Mouse (Mus musculus) heart, postnatal 36 days (tissue): ENCODE data around the gene Gm43191. TPM values are rescaled to one million over a fixed set of nuclear protein-coding genes. Genes with fewer than 3 reads are reported as not detected.
"Not testable (repeated sequence)": the region's sequence is repeated elsewhere in the genome, so short reads cannot be mapped to it uniquely, and the experiment has no call there.

ENCODE experiments used
- DNase-seq, 2 experiments: peaks; one replicate each; pipeline ENCODE4 v3.0.0; 2021 to 2022
- intact Hi-C: fragments of 180-260 bp; cut with DNase I; formaldehyde crosslinking; loops from one replicate; pipeline ENCODE4 v1.15.1; 2025
- total RNA-seq, 2 experiments: library from RNA; stranded (reverse); gene quantifications; 2 replicates each; pipeline ENCODE4 v1.2.3; 2021

Gm43191 gene
- total RNA-seq, 2 experiments from 2014 or later = not detected

DNA sequence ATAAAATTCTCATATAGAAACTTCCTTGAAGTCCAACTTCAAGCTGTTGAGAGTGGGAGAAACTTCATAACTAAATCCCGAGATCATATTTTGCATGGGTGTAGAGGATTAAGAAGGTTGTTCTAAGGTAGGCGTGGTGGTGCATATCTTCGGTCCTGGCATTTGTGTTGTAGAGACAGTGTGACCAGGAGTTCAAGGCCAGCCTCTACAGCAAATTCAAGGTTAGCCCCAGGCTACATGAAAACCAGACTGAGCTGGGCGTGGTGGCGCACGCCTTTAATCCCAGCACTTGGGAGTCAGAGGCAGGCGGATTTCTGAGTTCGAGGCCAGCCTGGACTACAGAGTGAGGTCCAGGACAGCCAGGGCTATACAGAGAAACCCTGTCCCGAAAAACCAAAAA, 16.8 kb downstream of the Gm43191 start:
- intact Hi-C loops = loop anchor here (5.0 kb wide), 3 partner anchors 152 to 657 kb away; partner anchors contain the start of genes Cdc14a, Dbt, Extl2 and Slc30a7

DNA sequence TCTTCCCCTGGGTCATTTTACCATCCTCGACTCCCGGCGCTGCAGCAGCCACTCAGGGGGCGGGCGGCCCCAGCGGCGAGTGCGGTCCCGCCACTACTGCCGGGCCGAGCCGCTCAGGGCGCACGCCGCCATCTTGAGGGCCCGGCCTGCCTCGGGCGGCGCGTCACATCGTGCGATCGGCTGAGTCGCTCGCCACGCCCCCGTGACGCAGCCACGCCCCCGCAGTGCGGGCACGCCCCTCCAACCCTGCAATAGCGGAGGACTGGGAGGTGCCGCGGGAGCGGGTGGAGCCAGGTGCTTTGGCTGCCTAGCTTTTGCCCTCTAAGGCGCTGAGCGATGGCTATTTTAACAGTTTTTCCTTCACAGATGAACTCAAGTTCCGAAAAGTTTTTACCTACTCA, 18.6 kb downstream of the Gm43191 start, which contains the start of gene Mfsd14a:
Gene Mfsd14a (minus strand): TSS at position 215 of the 401 bp plus-strand sequence.
- intact Hi-C loops = loop anchor here (1.0 to 5.0 kb wide), 5 partner anchors 50 to 655 kb away; partner anchors contain the start of genes Cdc14a, Dbt, Extl2 and Slc30a7
- DNase-seq = peak; percentile 100

More for the DNA sequence above, 16.8 kb downstream of the Gm43191 start:
- not testable (repeated sequence) for DNase-seq

DNA sequence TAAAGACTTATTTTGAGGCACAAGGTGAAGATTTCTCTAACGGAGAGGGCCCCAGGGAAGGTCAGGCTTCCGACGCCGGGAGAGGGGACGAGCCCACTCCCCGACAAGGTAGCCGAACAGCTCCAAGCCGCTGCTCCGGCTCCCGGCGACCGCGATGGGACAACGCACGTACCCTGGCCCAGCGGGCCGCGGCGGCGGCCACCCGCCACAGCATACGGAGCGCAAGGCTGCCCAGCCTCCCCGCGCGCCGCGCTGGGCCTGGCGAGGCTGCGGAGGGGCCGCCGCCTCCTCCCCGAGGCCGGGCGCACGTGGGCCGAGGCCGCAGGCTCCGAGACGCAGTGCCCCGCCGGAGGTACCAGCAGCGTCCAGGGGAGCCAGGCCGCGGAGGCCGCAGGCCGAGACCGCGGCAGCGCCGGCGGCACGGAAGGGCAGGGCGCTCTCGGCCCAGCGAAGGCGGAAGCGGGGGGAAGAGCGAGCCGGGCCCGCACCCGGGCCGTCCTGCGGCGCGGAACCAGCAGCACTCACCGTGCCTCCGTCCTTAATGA, 19.1 kb downstream of the Gm43191 start:
- intact Hi-C loops = loop anchor here (1.0 to 5.0 kb wide), 5 partner anchors 51 to 655 kb away; partner anchors contain the start of genes Cdc14a, Dbt, Extl2 and Slc30a7
- no peak for DNase-seq

DNA sequence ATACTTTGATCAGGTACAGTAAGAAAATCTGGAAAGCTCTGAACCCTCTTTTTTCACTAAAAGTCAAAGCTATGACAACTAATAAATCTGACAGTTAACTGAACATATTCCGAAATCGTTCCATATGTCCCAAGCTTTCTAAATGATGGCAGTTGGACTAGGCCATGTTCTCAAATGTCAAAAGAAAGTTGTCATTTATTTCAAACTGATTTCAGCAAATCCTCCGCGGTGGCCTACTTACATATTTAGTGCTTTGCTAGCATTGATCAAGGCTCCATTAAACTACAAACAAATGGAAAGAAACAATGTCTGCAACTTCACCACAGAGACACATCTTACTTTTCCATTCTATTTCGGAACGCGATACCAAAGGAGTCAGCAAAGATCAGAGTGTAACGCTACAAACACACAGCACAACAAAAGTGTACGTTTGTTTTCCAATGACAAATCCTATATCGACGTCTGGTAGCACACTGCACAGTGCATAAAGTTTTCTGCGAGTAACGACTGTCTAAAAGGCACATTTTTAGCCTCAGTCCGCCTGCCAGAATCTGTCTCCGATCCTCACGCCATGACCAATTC, 19.7 kb downstream of the Gm43191 start:
- intact Hi-C loops = loop anchor here (5.0 kb wide), 3 partner anchors 149 to 654 kb away; partner anchors contain the start of genes Cdc14a, Dbt, Extl2 and Slc30a7
- no peak for DNase-seq

DNA sequence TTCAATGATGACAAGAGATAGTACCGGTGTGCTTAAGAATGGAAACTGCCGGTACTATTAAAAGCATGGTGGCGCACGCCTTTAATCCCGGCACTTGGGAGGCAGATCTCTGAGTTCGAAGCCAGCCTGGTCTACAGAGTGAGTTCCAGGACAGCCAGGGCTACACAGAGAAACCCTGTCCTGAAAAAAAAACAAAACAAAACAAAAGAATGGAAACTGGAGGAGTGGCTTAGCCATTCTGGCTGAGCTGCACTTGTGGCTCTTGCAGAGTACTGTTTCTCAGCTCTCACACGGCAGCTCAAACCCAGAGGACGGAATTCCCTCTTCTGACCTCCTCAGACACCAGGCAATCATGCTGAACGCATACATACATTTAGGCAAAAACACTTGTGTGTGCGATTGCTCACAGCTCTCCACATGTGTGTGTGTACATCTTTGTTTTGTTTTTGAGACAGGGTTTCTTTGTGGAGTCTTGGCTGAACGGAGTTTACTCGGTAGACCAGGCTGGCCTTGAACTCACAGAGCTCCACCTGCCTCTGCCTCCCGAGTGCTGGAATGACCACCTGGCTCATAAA, 21.1 kb downstream of the Gm43191 start:
- intact Hi-C loops = loop anchor here (5.0 kb wide), 3 partner anchors 148 to 653 kb away; partner anchors contain the start of genes Cdc14a, Dbt, Extl2 and Slc30a7
- DNase-seq = no peak

DNA sequence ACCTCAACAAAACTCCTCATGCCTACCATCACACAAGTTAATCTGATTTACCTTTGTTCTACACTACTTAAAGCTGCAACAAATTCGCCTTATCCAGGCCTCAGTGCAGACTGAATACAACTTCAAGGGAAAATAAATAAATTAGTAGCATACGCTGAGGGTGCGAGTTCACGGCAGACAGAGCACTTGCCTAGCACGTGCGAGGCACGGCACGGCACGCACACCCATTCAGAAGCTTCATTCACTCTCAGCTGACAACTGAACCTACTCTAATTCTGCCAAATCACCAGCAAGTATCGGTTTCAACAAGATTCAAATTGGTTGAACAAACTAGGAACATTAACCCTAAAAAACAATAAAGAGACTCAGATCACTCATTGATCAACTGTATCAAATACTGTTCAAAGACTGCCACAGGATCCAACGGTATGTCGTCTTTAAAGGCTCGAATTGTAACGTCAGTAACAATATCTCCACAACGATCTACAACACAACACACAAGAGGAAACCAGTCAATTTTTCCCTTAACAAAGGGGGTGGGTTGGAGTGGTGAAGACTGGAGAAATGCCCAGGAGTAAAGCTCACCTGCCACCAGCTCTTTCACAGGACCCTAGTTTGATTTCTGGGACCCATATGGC, 22.0 kb downstream of the Gm43191 start:
- intact Hi-C loops = no loop called here
- DNase-seq = no peak

DNA sequence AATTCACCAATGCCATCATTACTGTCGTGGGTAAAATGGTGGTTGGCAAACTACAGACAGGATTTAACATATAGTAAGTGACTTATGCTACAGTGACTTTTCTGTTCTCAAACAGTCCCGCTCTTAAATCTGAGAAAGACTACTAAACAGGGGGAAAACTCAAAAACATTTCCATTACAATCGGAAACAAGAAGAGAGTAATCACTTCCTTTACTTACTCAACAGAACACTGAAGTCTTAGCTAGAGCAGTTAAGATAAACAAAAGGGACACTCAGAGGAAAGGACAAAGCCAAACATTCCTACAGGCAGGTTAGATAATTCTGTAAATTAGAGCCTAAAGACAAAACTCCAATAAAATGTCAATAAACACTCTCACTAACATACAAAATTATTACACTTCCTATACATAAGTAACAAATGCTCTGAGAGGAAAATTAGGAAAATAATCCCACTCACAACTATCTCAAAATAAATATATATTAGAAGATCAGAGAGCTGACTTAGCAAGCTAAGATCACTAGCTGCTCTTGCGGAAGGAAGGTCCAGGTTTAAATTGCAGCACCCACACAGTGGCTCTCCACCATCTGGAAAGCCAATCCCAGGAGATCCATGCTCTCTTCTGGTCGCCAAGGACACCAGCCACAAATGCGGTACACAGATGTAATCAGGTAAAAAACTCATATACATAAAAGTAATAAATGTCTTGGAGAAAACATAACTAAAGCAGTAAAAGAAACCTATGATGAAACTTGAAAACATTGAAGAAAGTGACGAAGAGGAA, 24.7 kb downstream of the Gm43191 start:
- intact Hi-C loops = loop anchor here (2.0 kb wide), 1 partner anchor 14 kb away; no protein-coding TSS in a partner anchor

DNA sequence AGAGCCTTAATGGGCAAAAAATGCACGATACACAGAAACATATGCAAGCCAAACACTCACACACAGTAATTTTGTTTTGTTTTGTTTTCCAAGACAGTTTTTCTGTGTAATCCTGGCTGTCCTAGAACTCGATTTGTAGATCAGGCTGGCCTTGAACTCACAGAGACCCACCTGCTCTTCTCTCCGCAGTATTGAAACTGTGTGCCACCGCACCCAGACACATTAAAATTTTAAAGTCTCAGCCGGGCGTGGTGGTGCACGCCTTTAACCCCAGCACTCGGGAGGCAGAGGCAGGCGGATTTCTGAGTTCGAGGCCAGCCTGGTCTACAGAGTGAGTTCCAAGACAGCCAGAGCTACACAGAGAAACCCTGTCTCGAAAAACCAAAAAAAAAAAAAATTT, 27.0 kb downstream of the Gm43191 start:
- intact Hi-C loops, DNase-seq: not testable (repeated sequence)

More for the DNA sequence above, 24.7 kb downstream of the Gm43191 start:
- no peak for DNase-seq

DNA sequence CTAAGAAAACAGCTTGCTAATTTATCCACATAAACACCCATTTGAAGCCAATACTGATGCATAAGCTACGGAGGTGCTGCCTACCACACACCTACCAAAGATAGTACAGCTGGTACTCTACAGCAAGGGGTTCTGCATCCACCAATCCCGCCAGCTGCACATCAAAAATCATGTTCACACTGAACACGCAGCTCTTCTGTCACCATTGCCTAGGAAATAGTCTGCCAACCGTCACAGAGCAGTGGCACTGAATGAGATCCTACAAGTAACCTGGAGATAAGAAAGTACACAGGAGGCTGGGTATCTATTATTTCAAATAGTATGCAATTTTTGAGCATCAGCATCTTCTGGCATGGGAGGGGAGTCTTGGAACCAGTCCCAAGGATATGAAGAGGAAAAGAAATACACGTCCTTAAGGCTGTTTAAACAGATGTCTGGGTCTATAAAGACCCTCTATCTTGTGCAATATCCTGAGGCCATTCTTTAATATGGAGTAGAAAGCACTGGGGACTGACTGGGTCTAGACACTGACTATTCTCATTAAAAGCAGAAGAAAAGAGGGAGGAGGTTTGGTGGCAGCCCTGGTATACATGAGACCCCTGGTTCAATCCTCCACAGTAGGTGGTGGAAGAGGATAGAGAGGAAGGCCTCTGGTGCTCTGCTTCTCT, 27.6 kb downstream of the Gm43191 start:
- intact Hi-C loops = no loop called here
- no peak for DNase-seq

DNA sequence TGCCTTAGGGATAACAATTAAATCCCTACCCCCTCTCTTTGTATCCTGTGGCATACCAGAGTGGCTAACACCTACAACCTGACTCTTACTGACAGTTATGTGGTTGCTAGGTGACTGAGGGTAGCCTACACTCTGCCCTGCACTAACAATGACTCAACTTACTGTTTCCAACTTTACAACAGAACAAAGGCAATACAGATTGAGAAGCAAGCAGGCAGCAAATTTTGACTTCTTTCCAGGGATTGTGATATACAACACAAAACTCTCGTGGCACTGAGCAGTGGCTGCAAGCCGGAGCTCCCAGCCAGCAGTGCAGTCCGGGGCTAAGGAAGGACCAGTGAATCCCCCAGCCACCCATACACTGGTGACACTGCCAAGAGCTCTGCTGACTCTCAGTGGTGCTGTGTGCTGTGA, 29.0 kb downstream of the Gm43191 start:
- intact Hi-C loops = no loop called here
- DNase-seq = no peak

DNA sequence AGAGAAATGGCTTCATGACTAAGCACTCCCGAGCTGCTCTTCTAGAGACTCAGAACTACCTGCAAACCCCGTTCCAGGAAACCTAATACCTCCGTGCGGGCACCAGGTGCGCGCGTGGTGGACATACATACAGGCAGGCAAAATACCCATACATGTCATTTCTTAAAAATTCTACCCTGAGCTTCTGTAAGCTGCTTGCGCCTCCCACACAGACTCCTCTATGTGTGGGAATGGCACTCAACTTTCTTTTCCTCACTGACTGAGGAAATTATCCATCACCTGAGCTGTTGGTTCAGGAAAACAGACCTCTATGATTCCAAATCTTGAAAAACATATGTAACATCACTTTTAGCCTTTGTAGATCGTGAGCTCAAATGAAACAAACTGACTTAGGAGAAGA, 30.4 kb downstream of the Gm43191 start:
- intact Hi-C loops = no loop called here
- no peak for DNase-seq

DNA sequence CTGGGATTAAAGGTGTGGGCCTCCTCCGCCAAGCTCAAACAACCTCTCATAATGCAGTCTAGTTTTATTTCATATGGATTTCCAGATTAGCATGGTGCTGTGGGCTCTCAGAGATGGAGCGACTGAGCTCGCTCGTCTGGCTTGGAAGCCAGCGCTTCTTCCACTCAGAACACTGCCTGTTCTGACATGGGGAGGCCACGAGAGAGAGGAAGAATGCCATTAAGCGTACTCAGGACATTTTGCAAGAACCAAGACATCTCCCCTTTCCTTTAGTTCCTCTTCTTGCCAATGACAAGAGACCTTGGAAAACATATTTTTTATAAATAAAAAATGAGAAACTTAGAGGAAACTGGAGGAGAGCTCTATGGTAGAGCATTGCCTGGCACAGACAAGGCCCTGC, 32.3 kb downstream of the Gm43191 start:
- no peak for DNase-seq
- intact Hi-C loops = no loop called here

DNA sequence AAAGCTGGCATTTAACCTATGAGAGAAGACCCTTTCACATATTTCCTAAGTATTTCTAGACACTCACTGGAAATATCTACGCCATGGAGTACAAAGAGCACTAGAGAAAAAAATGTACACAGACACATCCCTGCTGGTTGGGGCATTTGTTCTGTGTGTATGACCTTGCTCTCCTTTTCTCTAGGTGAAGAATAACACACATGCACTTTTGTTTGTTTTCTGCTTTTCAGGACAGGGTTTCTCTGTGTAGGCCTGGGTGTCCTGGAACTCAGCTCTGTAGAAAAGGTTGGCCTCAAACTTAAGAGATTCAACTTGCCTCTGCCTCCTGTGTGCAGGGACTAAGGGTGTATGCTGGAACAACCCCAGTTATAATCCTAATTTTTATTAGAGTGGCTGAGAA, 34.7 kb downstream of the Gm43191 start:
- intact Hi-C loops = no loop called here
- DNase-seq = no peak

DNA sequence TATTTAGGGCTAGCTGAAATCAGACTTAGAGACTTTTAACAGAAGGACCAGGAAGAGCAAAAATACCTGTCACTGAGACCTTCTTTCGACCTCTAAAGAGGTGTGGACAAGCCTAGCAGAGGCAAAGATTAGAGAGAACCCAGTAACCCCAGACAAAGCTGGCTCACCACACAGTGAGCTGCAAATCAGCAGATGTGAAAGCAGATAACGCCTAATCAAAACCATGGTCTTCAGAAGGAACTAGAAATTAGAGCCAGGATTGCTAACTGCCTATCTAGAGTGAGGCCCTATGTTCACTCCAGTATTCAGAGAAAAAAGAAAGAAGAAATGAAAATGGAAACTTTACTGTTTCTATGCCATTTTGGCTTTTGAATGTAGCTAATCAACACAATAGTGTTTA, 38.7 kb downstream of the Gm43191 start:
- intact Hi-C loops = loop anchor here (2.0 kb wide), 1 partner anchor 14 kb away; no protein-coding TSS in a partner anchor
- DNase-seq = no peak

DNA sequence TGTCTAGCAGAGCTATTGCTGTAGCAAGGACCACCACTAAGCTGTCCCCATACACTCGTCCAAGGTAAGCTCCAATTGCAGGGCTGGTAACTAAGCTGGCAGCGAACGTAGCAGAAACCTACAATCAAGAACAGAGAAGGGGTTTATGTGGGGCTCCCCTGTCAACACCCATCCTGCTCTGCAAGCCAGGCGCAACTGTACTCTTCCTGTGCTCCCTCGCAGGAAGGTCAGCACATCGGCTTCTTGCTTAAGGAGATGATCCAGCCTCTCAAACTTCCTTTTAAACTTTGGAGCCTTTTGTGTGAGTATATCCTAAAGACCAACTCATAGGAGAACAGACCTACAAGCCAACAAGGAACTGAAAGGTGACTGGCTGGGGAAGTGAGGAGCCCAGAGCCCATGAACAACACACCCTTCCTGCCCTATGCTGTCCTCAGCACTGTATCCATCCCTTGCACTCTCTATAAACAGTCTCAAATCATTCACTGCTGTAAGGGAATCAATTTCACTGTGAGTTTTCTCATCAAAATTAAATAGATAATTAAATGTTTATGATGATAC, 39.2 kb downstream of the Gm43191 start:
- DNase-seq = no peak
- intact Hi-C loops = loop anchor here (2.0 kb wide), 1 partner anchor 15 kb away; no protein-coding TSS in a partner anchor

DNA sequence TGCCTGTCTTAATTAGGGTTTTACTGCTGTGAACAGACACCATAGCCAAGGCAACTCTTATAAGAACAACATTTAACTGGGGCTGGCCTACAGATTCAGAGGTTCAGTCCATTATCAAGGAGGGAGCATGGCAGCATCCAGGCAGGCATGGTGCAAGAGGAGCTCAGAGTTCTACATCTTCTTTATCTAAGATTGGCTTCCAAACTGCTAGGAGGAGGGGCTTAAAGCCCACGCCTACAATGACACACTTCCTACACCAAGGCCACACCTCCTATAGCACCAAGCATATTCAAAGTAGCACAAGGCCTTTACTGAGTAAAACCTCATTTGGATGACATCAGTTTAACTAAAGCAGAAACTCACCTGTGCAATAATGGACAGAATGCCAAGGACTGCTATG, 41.0 kb downstream of the Gm43191 start:
- intact Hi-C loops = no loop called here
- no peak for DNase-seq

DNA sequence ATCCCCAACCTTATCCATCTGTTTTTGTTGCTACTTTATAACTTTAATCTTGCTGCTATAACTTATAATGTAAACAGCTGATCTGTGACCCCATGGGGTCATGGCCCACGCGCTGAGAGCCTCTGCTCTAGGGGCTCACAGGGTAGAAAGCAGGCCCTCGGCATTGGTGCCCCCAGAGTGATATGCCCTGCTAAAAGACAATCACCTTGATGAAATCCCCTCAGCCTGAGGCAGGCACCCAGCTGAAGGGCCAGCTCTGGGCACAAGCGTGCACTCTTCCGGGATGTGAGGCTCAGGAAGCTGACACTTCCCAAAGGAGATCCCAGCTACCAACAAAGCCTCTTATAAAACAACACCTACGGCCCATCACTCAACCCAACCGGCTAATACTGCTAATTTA, 42.5 kb downstream of the Gm43191 start:
- DNase-seq = no peak
- intact Hi-C loops = loop anchor here (5.0 kb wide), 1 partner anchor 41 kb away; no protein-coding TSS in a partner anchor

DNA sequence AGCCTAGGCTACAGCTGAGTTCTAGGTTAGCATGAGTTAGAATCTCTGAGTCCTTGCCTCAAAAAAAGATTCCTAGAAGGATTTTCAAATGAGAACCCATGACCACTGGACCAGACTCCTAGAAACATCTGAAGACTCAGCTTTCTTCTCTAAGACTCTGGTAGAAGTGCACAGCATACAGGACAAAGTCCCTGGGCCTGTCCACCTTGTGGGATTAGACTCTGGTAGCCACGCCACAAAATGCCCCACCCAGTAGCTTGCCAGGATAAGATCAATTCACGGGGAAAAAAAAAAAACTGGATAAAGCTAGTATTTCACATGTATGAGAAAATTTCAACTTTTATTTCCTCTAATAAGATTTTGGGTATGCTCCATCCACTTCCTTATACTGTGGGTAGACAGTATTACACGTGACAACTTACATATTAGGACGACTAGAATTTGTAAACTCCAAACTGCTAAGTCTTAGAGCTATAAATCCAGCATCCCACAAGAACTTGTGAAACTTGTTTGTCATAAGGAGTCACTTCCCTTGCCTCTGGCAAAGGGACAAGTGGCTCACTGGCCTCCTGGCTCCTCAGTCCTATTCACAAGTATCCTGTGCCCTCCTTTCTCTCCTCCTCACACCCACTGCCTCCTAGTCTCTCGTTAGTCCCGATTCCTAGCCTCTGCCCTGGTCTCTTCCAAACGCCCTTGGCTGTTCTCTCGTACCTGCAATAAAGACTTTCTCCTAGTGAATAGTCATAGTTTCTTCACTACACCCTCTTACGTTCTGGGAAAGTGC, 43.2 kb downstream of the Gm43191 start:
- intact Hi-C loops = loop anchor here (5.0 kb wide), 1 partner anchor 41 kb away; no protein-coding TSS in a partner anchor
- no peak for DNase-seq
